Mouse (Mus musculus) megakaryocyte, embryonic 14.5 days (primary cell): ENCODE measurements at regions not wholly inside any gene's neighbourhood (a gene's known extent, or its start where the extent isn't known, plus 50 kb on each side); places are given as distances from the start of the nearest gene placed in this dataset.

Source experiments
- FLI1 ChIP-seq: IDR thresholded peaks from 2 replicates; pipeline ENCODE4 v1.6.1; 2012; ENCODE audit warnings: low read length, inconsistent platforms, mixed read lengths
- GATA1 ChIP-seq: IDR thresholded peaks from 3 replicates; pipeline ENCODE4 v1.6.1; 2012; ENCODE audit warnings: mixed read lengths, low read length, inconsistent platforms, borderline replicate concordance

DNA sequence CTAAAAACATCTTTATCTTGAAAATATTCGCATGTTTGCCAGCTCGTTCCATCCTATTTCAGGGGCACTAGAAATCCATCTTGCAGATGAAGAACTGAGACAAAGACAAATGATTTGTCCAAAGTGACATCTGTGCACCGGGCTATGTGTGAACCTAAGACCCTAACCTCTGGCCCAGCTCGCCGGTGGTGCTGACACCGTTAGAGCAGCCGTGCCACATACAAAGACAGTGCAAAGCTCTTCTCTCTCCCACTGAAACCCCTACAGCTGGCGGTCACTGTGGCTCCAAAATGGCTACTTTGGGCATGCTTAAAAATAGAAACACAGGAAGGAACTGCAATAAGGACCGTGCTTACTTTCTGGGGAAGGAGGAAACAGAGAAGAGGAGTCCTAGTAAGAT is 215.6 kb upstream of the Gpc5 start:
- TF ChIP-seq GATA1 (no peak), FLI1 (no peak)
